Mouse (Mus musculus) neural tube, embryonic 11.5 days (tissue): ENCODE measurements around the gene Tfeb. TPM values are rescaled to one million over a fixed set of nuclear protein-coding genes. Genes with fewer than 3 reads are reported as not detected.

Experiments used
- ATAC-seq: fragments of 200-750 bp; cut with Nextera tagmentation; 2 replicates; pipeline ENCODE4 v1.8.0; 2017; ENCODE audit warnings: moderate number of reproducible peaks, mild to moderate bottlenecking, moderate TSS enrichment, moderate library complexity; ENCODE audit not compliant: insufficient read depth, low FRiP score, low TSS enrichment
- DNase-seq: peaks from one replicate; pipeline ENCODE4 v3.0.0-alpha.2; 2015; ENCODE audit warnings: low spot score
- H3K27ac ChIP-seq: fragments of 300-500 bp; sonication (generic); 2 replicates; pipeline ENCODE4 v1.5.1; 2014; ENCODE audit warnings: low read depth, mild to moderate bottlenecking, low read length
- H3K27me3 ChIP-seq: fragments of 300-500 bp; sonication (generic); 2 replicates; pipeline ENCODE4 v1.6.1; 2014; ENCODE audit warnings: mild to moderate bottlenecking, low read length, mixed read lengths; ENCODE audit not compliant: control insufficient read depth, insufficient read depth
- H3K36me3 ChIP-seq: fragments of 300-500 bp; sonication (generic); 2 replicates; pipeline ENCODE4 v1.6.1; 2014; ENCODE audit warnings: mild to moderate bottlenecking, low read length, moderate library complexity, mixed read lengths; ENCODE audit not compliant: control insufficient read depth, insufficient read depth
- H3K4me1 ChIP-seq: fragments of 300-500 bp; sonication (generic); 2 replicates; pipeline ENCODE4 v1.6.1; 2014; ENCODE audit warnings: low read length, mixed read lengths; ENCODE audit not compliant: control insufficient read depth, insufficient read depth
- H3K4me2 ChIP-seq: fragments of 300-500 bp; sonication (generic); 2 replicates; pipeline ENCODE4 v1.6.1; 2014; ENCODE audit warnings: low read depth, mild to moderate bottlenecking, moderate library complexity
- H3K4me3 ChIP-seq: fragments of 300-500 bp; sonication (generic); 2 replicates; pipeline ENCODE4 v1.5.1; 2014; ENCODE audit warnings: low read depth, low read length
- H3K9ac ChIP-seq: fragments of 300-500 bp; sonication (generic); 2 replicates; pipeline ENCODE4 v1.6.1; 2014; ENCODE audit warnings: mild to moderate bottlenecking, low read length
- H3K9me3 ChIP-seq: fragments of 300-500 bp; sonication (generic); 2 replicates; pipeline ENCODE4 v1.6.1; 2016; ENCODE audit warnings: low read length; ENCODE audit not compliant: control insufficient read depth
- WGBS: fragments of 180-500 bp; shearing (Covaris S2); extraction: QIAGEN DNeasy Blood & Tissue Kit; methylation state at CpG from one replicate; pipeline ENCODE4 v1.1.7; 2014; 5-methylcytosine and 5-hydroxymethylcytosine counted together
- polyA plus RNA-seq: library from polyadenylated mRNA; unstranded; fragments of >200 nt; fragmentation: Nextera tagmentation; extraction: Ambion mirVana; gene quantifications from 2 replicates; pipeline ENCODE4 v1.2.1, GENCODE M21; 2014

Gene Tfeb
- polyA plus RNA-seq, 1 experiment from 2014 or later, result 1.8 TPM

DNA sequence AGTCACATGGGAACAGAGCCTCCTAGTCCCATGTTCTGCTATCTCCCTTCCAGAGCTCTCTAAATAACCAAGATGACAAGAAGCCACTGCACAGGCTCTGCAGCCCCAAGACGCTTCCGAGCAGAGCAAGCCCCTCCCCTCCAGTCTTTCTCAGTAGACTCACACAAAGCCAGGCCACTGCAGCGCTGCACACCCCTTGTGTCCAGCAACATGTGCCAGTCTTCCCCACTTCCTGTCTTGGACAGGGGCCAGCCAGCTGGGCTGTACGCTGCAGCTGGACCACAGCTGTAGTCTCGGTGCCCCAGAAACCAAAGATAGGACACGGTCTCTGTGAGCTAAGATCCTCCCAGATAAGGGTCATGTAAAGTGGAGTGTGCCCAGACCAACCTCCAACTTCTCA is 101.0 kb downstream of the Tfeb start:
- Histone ChIP-seq H3K9me3 (no peaks in the 10 kb centered on the region), H3K9ac (no peak overlapping the region), H3K4me3 (no peak overlapping the region), H3K27me3 (peaks cover 22% of the 10 kb centered on the region), H3K27ac (no peak overlapping the region), H3K4me1 (peaks cover 4% of the 10 kb centered on the region), H3K4me2 (no peak overlapping the region), H3K36me3 (no peaks in the 10 kb centered on the region)
- DNase-seq (no peak), ATAC-seq (no peak)
- 67% methylated on average over 6 of the region's 6 CpGs for WGBS

DNA sequence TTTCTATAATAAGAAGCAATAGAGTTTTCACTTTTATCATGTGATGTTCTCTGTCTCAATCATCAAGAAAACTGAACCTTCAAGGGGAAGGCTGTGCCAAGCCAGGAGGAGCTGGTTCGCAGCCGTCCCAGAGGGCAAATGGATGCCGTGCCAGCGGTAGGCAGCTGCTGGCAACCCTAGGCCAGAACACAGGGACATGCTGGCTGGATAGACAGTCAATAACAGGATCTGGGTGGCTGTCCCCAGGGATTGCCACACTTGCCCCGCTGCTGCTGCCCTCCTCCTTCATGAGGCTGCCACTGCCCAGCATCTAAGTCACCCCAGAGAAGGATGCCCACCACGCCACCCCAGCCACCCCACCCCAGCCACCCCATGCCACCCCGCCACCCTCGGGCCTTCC is 104.7 kb downstream of the Tfeb start:
- no peaks in the 10 kb centered on the region for H3K4me1 ChIP-seq
- H3K9ac ChIP-seq, result no peak overlapping the region
- no peak overlapping the region for H3K27ac ChIP-seq
- H3K9me3 ChIP-seq, result no peaks in the 10 kb centered on the region
- DNase-seq (no peak), ATAC-seq (no peak)
- H3K27me3 ChIP-seq, result no peaks in the 10 kb centered on the region
- H3K4me2 ChIP-seq, result no peak overlapping the region
- no peak overlapping the region for H3K4me3 ChIP-seq
- 90% methylated on average over 8 of the region's 8 CpGs for WGBS
- H3K36me3 ChIP-seq, result no peaks in the 10 kb centered on the region

Other genes starting within 250 kb of the Tfeb start
- 25.3 and 27.5 TPM in 2 replicates for gene Taf8, start 234.7 kb upstream of the Tfeb start, polyA plus RNA-seq
- gene Ccnd3, start 232.0 kb upstream of the Tfeb start, polyA plus RNA-seq, result 260 TPM in 2 replicates
- gene Bysl, start 125.5 kb upstream of the Tfeb start, polyA plus RNA-seq, result 36.9 and 37.9 TPM in 2 replicates
- 43.3 and 47.5 TPM in 2 replicates for gene Med20, start 125.4 kb upstream of the Tfeb start, polyA plus RNA-seq
- 0.70 and 0.91 TPM in 2 replicates for gene Gm20517, start 125.4 kb upstream of the Tfeb start, polyA plus RNA-seq
- 7.9 and 8.9 TPM in 2 replicates for gene Usp49, start 106.3 kb upstream of the Tfeb start, polyA plus RNA-seq
- 333 and 346 TPM in 2 replicates for gene Tomm6, start 48.6 kb upstream of the Tfeb start, polyA plus RNA-seq
- 8.6 and 12.1 TPM in 2 replicates for gene Frs3, start 48.0 kb upstream of the Tfeb start, polyA plus RNA-seq
- gene Gm21981, start 42.6 kb upstream of the Tfeb start, polyA plus RNA-seq, result 1.8 and 2.7 TPM in 2 replicates
- gene Prickle4, start 42.3 kb upstream of the Tfeb start, polyA plus RNA-seq, result 0.84 and 2.7 TPM in 2 replicates
- gene Pgc, start 10.2 kb upstream of the Tfeb start, polyA plus RNA-seq, result not detected in 2 replicates
- 43.4 and 50.3 TPM in 2 replicates for gene Mdfi, start 97.7 kb downstream of the Tfeb start, polyA plus RNA-seq
- 34.5 and 35.8 TPM in 2 replicates for gene Foxp4, start 187.6 kb downstream of the Tfeb start, polyA plus RNA-seq